Mouse (Mus musculus): ENCODE results near the gene Foxc1. TPM values are rescaled to one million over a fixed set of nuclear protein-coding genes. Genes with fewer than 3 reads are reported as not detected.

The Foxc1 gene
- 0.25 TPM for polyA plus RNA-seq (2014; fragmentation: Illumina TruSeq; extraction: RNeasy Lipid Tissue Mini Kit (QIAGEN cat#74804); ENCODE audit: low read depth, low replicate concordance)

GRCm38 (mm10) chr13:31806428-31806832 is at the start of gene Foxc1:
Gene Foxc1, plus strand, starts transcription at chr13:31806633.

Other genes starting within 250 kb of the Foxc1 start
- gene A530084C06Rik, start 247.3 kb upstream of the Foxc1 start, polyA plus RNA-seq (2014; fragmentation: Illumina TruSeq; extraction: RNeasy Lipid Tissue Mini Kit (QIAGEN cat#74804); ENCODE audit: low read depth, low replicate concordance): 0.29 TPM
- not detected for gene Foxf2, start 180.8 kb upstream of the Foxc1 start, polyA plus RNA-seq (2014; fragmentation: Illumina TruSeq; extraction: RNeasy Lipid Tissue Mini Kit (QIAGEN cat#74804); ENCODE audit: low read depth, low replicate concordance)